Mouse (Mus musculus) hindbrain, embryonic 15.5 days (tissue): ENCODE data around the gene Prrc2b. TPM values are rescaled to one million over a fixed set of nuclear protein-coding genes. Genes with fewer than 3 reads are reported as not detected.

ENCODE experiments used
- ATAC-seq: fragments of 200-750 bp; cut with Nextera tagmentation; 2 replicates; pipeline ENCODE4 v1.8.0; 2017; ENCODE audit warnings: low read depth, moderate number of reproducible peaks, moderate TSS enrichment; ENCODE audit not compliant: low FRiP score
- H3K27ac ChIP-seq: fragments of 300-500 bp; sonication (generic); replicated peaks from 2 replicates; pipeline ENCODE4 v1.5.1; 2015; ENCODE audit warnings: mild to moderate bottlenecking, inconsistent platforms
- H3K27me3 ChIP-seq: fragments of 300-500 bp; sonication (generic); 2 replicates; pipeline ENCODE4 v1.6.1; 2015; ENCODE audit warnings: control low read depth, inconsistent platforms
- H3K36me3 ChIP-seq: fragments of 300-500 bp; sonication (generic); 2 replicates; pipeline ENCODE4 v1.6.1; 2015; ENCODE audit warnings: control low read depth, inconsistent platforms
- H3K4me1 ChIP-seq: fragments of 300-500 bp; sonication (generic); replicated peaks from 2 replicates; pipeline ENCODE4 v1.6.1; 2015; ENCODE audit warnings: control low read depth, inconsistent platforms
- H3K4me2 ChIP-seq: fragments of 300-500 bp; sonication (generic); 2 replicates; pipeline ENCODE4 v1.6.1; 2015; ENCODE audit warnings: moderate library complexity, mild to moderate bottlenecking, inconsistent platforms
- H3K4me3 ChIP-seq: fragments of 300-500 bp; sonication (generic); 2 replicates; pipeline ENCODE4 v1.5.1; 2015; ENCODE audit warnings: mild to moderate bottlenecking, inconsistent platforms
- H3K9ac ChIP-seq: fragments of 300-500 bp; sonication (generic); 2 replicates; pipeline ENCODE4 v1.6.1; 2015; ENCODE audit warnings: inconsistent platforms
- H3K9me3 ChIP-seq: fragments of 300-500 bp; sonication (generic); 2 replicates; pipeline ENCODE4 v1.6.1; 2016; ENCODE audit warnings: control low read depth, inconsistent platforms
- WGBS: fragments of 180-500 bp; shearing (Covaris S2); methylation state at CpG from one replicate; pipeline ENCODE4 v1.1.7; 2015; 5-methylcytosine and 5-hydroxymethylcytosine counted together
- microRNA-seq: library from miRNA; unstranded; fragments of <30 nt; microRNA quantifications from one replicate; pipeline ENCODE4, GENCODE M21; 2016
- polyA plus RNA-seq: library from polyadenylated mRNA; unstranded; fragments of >200 nt; fragmentation: Nextera tagmentation; extraction: Ambion mirVana; gene quantifications from 2 replicates; pipeline ENCODE4 v1.2.1, GENCODE M21; 2015

Prrc2b gene
- polyA plus RNA-seq, 1 experiment from 2014 or later: 79.7 TPM

GRCm38 (mm10) chr2:32275823-32276222 is 124.9 kb downstream of the Prrc2b start:
- Histone ChIP-seq H3K36me3 (peaks cover 37% of the 10 kb centered on the region), H3K9ac (no peak overlapping the region), H3K4me3 (no peak overlapping the region), H3K27ac (no peak overlapping the region), H3K4me2 (no peak overlapping the region), H3K27me3 (no peaks in the 10 kb centered on the region), H3K9me3 (no peaks in the 10 kb centered on the region), H3K4me1 (no peaks in the 10 kb centered on the region)
- ATAC-seq: no peak
- WGBS: 79% methylated on average over 3 of the region's 3 CpGs

- ATAC-seq: no peak
- H3K4me2 ChIP-seq: no peak overlapping the region
- no peak overlapping the region for H3K4me3 ChIP-seq
- no peaks in the 10 kb centered on the region for H3K27me3 ChIP-seq
- no peaks in the 10 kb centered on the region for H3K9me3 ChIP-seq
- 98% methylated on average over 2 of the region's 2 CpGs for WGBS
- no peak overlapping the region for H3K27ac ChIP-seq
- H3K9ac ChIP-seq: no peak overlapping the region
- peaks cover 11% of the 10 kb centered on the region for H3K4me1 ChIP-seq
- peaks cover 56% of the 10 kb centered on the region for H3K36me3 ChIP-seq
These were observed 131.4 kb downstream of the Prrc2b start for GRCm38 (mm10) chr2:32282289-32282688.

GRCm38 (mm10) chr2:32282727-32283126 is 131.8 kb downstream of the Prrc2b start:
- H3K9ac ChIP-seq: no peak overlapping the region
- no peak overlapping the region for H3K4me2 ChIP-seq
- H3K9me3 ChIP-seq: no peaks in the 10 kb centered on the region
- ATAC-seq: no peak
- H3K27ac ChIP-seq: no peak overlapping the region
- peaks cover 12% of the 10 kb centered on the region for H3K4me1 ChIP-seq
- H3K27me3 ChIP-seq: no peaks in the 10 kb centered on the region
- peaks cover 51% of the 10 kb centered on the region for H3K36me3 ChIP-seq
- H3K4me3 ChIP-seq: no peak overlapping the region
- WGBS: 77% methylated on average over 1 of the region's 1 CpGs

GRCm38 (mm10) chr2:32283986-32284385 is 133.1 kb downstream of the Prrc2b start:
- peaks cover 39% of the 10 kb centered on the region for H3K36me3 ChIP-seq
- no peak overlapping the region for H3K9ac ChIP-seq
- no peaks in the 10 kb centered on the region for H3K27me3 ChIP-seq
- no peak overlapping the region for H3K4me2 ChIP-seq
- 92% methylated on average over 3 of the region's 3 CpGs for WGBS
- peaks cover 16% of the 10 kb centered on the region for H3K4me1 ChIP-seq
- H3K9me3 ChIP-seq: no peaks in the 10 kb centered on the region
- ATAC-seq: no peak
- H3K27ac ChIP-seq: no peak overlapping the region
- no peak overlapping the region for H3K4me3 ChIP-seq

Small RNA genes within 50 kb of the gene (microRNA-seq; reads per million reads assigned to microRNA genes)
- not detected for gene Gm27805

Other genes with a start within 250 kb of the Prrc2b start
- gene Aif1l, start 200.9 kb upstream of the Prrc2b start, polyA plus RNA-seq: 23.5 and 23.7 TPM in 2 replicates
- gene Nup214, start 176.6 kb upstream of the Prrc2b start, polyA plus RNA-seq: 61.6 and 64.8 TPM in 2 replicates
- 0.62 and 0.67 TPM in 2 replicates for gene Fam78a, start 66.2 kb upstream of the Prrc2b start, polyA plus RNA-seq
- 27.5 and 29.5 TPM in 2 replicates for gene Plpp7, start 55.6 kb upstream of the Prrc2b start, polyA plus RNA-seq
- gene Pomt1, start 85.5 kb downstream of the Prrc2b start, polyA plus RNA-seq: 33.1 and 33.6 TPM in 2 replicates
- 97.4 and 99.6 TPM in 2 replicates for gene Uck1, start 109.1 kb downstream of the Prrc2b start, polyA plus RNA-seq
- gene Golga2, start 136.3 kb downstream of the Prrc2b start, polyA plus RNA-seq: 31.5 and 32.0 TPM in 2 replicates
- gene Swi5, start 137.0 kb downstream of the Prrc2b start, polyA plus RNA-seq: 402 and 448 TPM in 2 replicates
- gene Ciz1, start 201.2 kb downstream of the Prrc2b start, polyA plus RNA-seq: 48.2 and 60.7 TPM in 2 replicates
- 77.2 and 86.0 TPM in 2 replicates for gene Dnm1, start 202.3 kb downstream of the Prrc2b start, polyA plus RNA-seq
- 156 and 160 TPM in 2 replicates for gene 1110008P14Rik, start 230.9 kb downstream of the Prrc2b start, polyA plus RNA-seq
- 0.73 and 1.2 TPM in 2 replicates for gene Lcn2, start 237.2 kb downstream of the Prrc2b start, polyA plus RNA-seq
- 51.0 and 57.4 TPM in 2 replicates for gene Ptges2, start 244.8 kb downstream of the Prrc2b start, polyA plus RNA-seq